Mouse (Mus musculus): ENCODE measurements around the gene Plxna4.

- TF ChIP-seq GATA1 (IDR thresholded peaks at IDR 0.05; ENCODE audit: borderline replicate concordance, low read length) (no peak), FLI1 (IDR thresholded peaks at IDR 0.05; ENCODE audit: low read length) (no peak)
These were observed 327.7 kb downstream of the Plxna4 start for GRCm38 (mm10) chr6:32260341-32260740.
